Mouse (Mus musculus) liver, embryonic 15.5 days (tissue): ENCODE data around the gene Zfp61. TPM values are rescaled to one million over a fixed set of nuclear protein-coding genes. Genes with fewer than 3 reads are reported as not detected.

ENCODE experiments used
- ATAC-seq: fragments of 200-750 bp; cut with Nextera tagmentation; 2 replicates; pipeline ENCODE4 v1.8.0; 2017; ENCODE audit warnings: moderate number of reproducible peaks, mild to moderate bottlenecking, moderate library complexity; ENCODE audit not compliant: insufficient read depth
- H3K27ac ChIP-seq: fragments of 300-500 bp; sonication (generic); replicated peaks from 2 replicates; pipeline ENCODE4 v1.5.1; 2015; ENCODE audit warnings: mild to moderate bottlenecking, inconsistent platforms
- H3K27me3 ChIP-seq: fragments of 300-500 bp; sonication (generic); 2 replicates; pipeline ENCODE4 v1.6.1; 2015; ENCODE audit warnings: mild to moderate bottlenecking, inconsistent platforms
- H3K36me3 ChIP-seq: fragments of 300-500 bp; sonication (generic); replicated peaks from 2 replicates; pipeline ENCODE4 v1.6.1; 2015; ENCODE audit warnings: moderate library complexity, mild to moderate bottlenecking, inconsistent platforms
- H3K4me1 ChIP-seq: fragments of 300-500 bp; sonication (generic); replicated peaks from 2 replicates; pipeline ENCODE4 v1.6.1; 2015; ENCODE audit warnings: inconsistent platforms
- H3K4me2 ChIP-seq: fragments of 300-500 bp; sonication (generic); 2 replicates; pipeline ENCODE4 v1.6.1; 2015; ENCODE audit warnings: moderate library complexity, mild to moderate bottlenecking, inconsistent platforms
- H3K4me3 ChIP-seq: fragments of 300-500 bp; sonication (generic); replicated peaks from 2 replicates; pipeline ENCODE4 v1.5.1; 2015; ENCODE audit warnings: mild to moderate bottlenecking, inconsistent platforms
- H3K9ac ChIP-seq: fragments of 300-500 bp; sonication (generic); 2 replicates; pipeline ENCODE4 v1.6.1; 2015; ENCODE audit warnings: moderate library complexity, mild to moderate bottlenecking, inconsistent platforms
- H3K9me3 ChIP-seq: fragments of 300-500 bp; sonication (generic); replicated peaks from 2 replicates; pipeline ENCODE4 v1.6.1; 2016; ENCODE audit warnings: inconsistent platforms
- WGBS: fragments of 180-500 bp; shearing (Covaris S2); methylation state at CpG from one replicate; pipeline ENCODE4 v1.1.7; 2015; ENCODE audit warnings: mixed read lengths; ENCODE audit not compliant: insufficient replicate concordance; 5-methylcytosine and 5-hydroxymethylcytosine counted together
- microRNA-seq: library from miRNA; unstranded; fragments of <30 nt; microRNA quantifications from one replicate; pipeline ENCODE4, GENCODE M21; 2016
- polyA plus RNA-seq: library from polyadenylated mRNA; unstranded; fragments of >200 nt; fragmentation: Nextera tagmentation; extraction: Ambion mirVana; gene quantifications from 2 replicates; pipeline ENCODE4 v1.2.1, GENCODE M21; 2015

Gene Zfp61
- polyA plus RNA-seq, 1 experiment from 2014 or later = 2.6 TPM

DNA sequence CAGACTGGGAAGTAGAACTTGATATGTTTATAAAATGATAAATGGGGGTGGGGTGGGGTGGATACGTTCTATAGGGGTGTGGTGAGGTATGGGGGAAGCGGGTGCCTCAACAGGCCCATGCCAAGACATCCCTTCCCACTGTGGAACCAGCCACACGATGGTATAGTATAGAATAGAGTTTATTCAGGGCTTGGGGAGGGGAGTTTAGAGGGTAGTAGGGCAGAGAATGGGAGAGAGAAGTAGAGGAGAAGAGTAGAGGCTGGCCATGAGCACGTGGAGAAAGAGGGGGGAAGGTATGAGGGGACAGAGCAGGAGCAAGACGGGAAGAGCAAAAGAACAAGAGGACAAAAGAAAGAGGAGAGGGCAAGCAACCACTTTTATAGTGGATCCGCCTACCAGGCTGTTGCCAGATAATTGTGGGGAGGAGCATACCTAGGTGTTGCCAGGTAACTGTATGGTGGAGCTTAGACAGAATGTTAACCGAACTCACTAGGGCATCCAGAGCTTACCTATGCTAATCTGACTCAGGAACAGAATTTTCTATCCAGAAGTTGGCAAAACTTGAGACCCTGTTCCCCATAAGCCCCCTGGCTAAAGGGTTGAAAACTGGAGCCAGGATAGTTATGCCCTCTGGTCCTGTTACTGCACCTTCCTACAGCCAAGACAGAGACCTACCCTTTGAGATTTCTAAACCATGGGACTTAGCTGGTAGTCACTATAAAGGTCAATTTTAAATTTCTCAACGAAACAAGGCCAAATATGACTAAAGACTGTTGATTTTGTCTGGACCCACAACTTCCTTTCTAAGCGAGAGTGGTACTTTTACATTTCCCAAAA is 47.0 kb downstream of the Zfp61 start:
- H3K9ac ChIP-seq = no peak overlapping the region; the same call in 1 of the 2 replicates
- H3K4me2 ChIP-seq = peak overlapping the region; percentile 63
- peaks cover 7% of the 10 kb centered on the region; the same call in 1 of the 2 replicates for H3K4me1 ChIP-seq
- H3K9me3 ChIP-seq = no peaks in the 10 kb centered on the region
- 0 out of 2 replicates have a peak, but pooled peaks have one; percentile 18 for ATAC-seq
- H3K36me3 ChIP-seq = no peaks in the 10 kb centered on the region
- WGBS = 54% methylated on average over 9 of the region's 9 CpGs
- peak overlapping the region; percentile 56 for H3K4me3 ChIP-seq
- no peaks in the 10 kb centered on the region for H3K27me3 ChIP-seq
- H3K27ac ChIP-seq = no peak overlapping the region

Small RNA genes within 50 kb of the gene (microRNA-seq; reads per million reads assigned to microRNA genes)
- gene Gm27592 = not detected

Other genes with a start within 250 kb of the Zfp61 start
- not detected in 2 replicates for gene Vmn1r183, start 248.0 kb downstream of the Zfp61 start, polyA plus RNA-seq
- 8.0 and 9.7 TPM in 2 replicates for gene Zfp180, start 219.3 kb downstream of the Zfp61 start, polyA plus RNA-seq
- 0.50 and 0.54 TPM in 2 replicates for gene Zfp112, start 188.9 kb downstream of the Zfp61 start, polyA plus RNA-seq
- 3.3 and 3.5 TPM in 2 replicates for gene Zfp235, start 167.1 kb downstream of the Zfp61 start, polyA plus RNA-seq
- 0.40 and 0.61 TPM in 2 replicates for gene Zfp114, start 126.2 kb downstream of the Zfp61 start, polyA plus RNA-seq
- 1.1 TPM in 2 replicates for gene Zfp111, start 89.8 kb downstream of the Zfp61 start, polyA plus RNA-seq
- gene Zfp109, start 63.7 kb downstream of the Zfp61 start, polyA plus RNA-seq = 1.0 and 1.2 TPM in 2 replicates
- 0.38 and 0.51 TPM in 2 replicates for gene Zfp108, start 46.4 kb downstream of the Zfp61 start, polyA plus RNA-seq
- gene Zfp93, start 30.8 kb downstream of the Zfp61 start, polyA plus RNA-seq = 0.88 and 0.93 TPM in 2 replicates
- 1.7 TPM in 2 replicates for gene Zfp94, start 15.4 kb upstream of the Zfp61 start, polyA plus RNA-seq
- not detected in 2 replicates for gene Tescl, start 32.7 kb upstream of the Zfp61 start, polyA plus RNA-seq
- gene Lypd5, start 48.0 kb upstream of the Zfp61 start, polyA plus RNA-seq = not detected in 2 replicates
- gene Kcnn4, start 69.0 kb upstream of the Zfp61 start, polyA plus RNA-seq = 127 and 144 TPM in 2 replicates
- gene Smg9, start 98.4 kb upstream of the Zfp61 start, polyA plus RNA-seq = 14.8 and 15.9 TPM in 2 replicates
- 0.18 TPM in 1 of 2 replicates, not detected in the other for gene Irgc1, start 151.1 kb upstream of the Zfp61 start, polyA plus RNA-seq
- 5.8 and 6.5 TPM in 2 replicates for gene Plaur, start 161.3 kb upstream of the Zfp61 start, polyA plus RNA-seq
- 0.20 and 0.25 TPM in 2 replicates for gene Cadm4, start 180.8 kb upstream of the Zfp61 start, polyA plus RNA-seq
- 4.2 and 4.5 TPM in 2 replicates for gene Zfp428, start 205.8 kb upstream of the Zfp61 start, polyA plus RNA-seq
- not detected in 2 replicates for gene AC161166.1, start 211.2 kb upstream of the Zfp61 start, polyA plus RNA-seq
- gene Irgq, start 229.5 kb upstream of the Zfp61 start, polyA plus RNA-seq = 1.6 and 2.0 TPM in 2 replicates
- gene Pinlyp, start 244.9 kb upstream of the Zfp61 start, polyA plus RNA-seq = not detected in 2 replicates
- 41.1 and 48.9 TPM in 2 replicates for gene Xrcc1, start 245.1 kb upstream of the Zfp61 start, polyA plus RNA-seq